Mouse (Mus musculus) ovary, adult 18-20 months (tissue): ENCODE data around the gene Ildr2.
A peak's percentile ranks its signal among the peaks of the same experiment; 100 is the strongest.

Experiments
- DNase-seq: peaks from one replicate; pipeline ENCODE4 v3.0.0; 2022; ENCODE audit warnings: low spot score, mixed read lengths

Gene Ildr2

GRCm38 (mm10) chr1:166343586-166343985, 89.6 kb downstream of the Ildr2 start:
- DNase-seq, result no peak

GRCm38 (mm10) chr1:166344300-166345077, 90.5 kb downstream of the Ildr2 start:
- DNase-seq, result no peak

- no peak for DNase-seq
Observed at GRCm38 (mm10) chr1:166345602-166346001, 91.7 kb downstream of the Ildr2 start.

- no peak for DNase-seq
Observed at GRCm38 (mm10) chr1:166346906-166347305, 93.0 kb downstream of the Ildr2 start.

GRCm38 (mm10) chr1:166349341-166349740, 95.4 kb downstream of the Ildr2 start:
- DNase-seq, result no peak

- DNase-seq, result no peak
Observed at GRCm38 (mm10) chr1:166349751-166350150, 95.8 kb downstream of the Ildr2 start.

- peak; percentile 55 for DNase-seq
Observed at GRCm38 (mm10) chr1:166360157-166360855, 106.4 kb downstream of the Ildr2 start.

GRCm38 (mm10) chr1:166360896-166361295, 107.0 kb downstream of the Ildr2 start:
- DNase-seq, result no peak

- DNase-seq, result no peak
Observed at GRCm38 (mm10) chr1:166361842-166362241, 107.9 kb downstream of the Ildr2 start.

GRCm38 (mm10) chr1:166362659-166363058, 108.7 kb downstream of the Ildr2 start:
- DNase-seq, result no peak

GRCm38 (mm10) chr1:166363122-166363521, 109.2 kb downstream of the Ildr2 start:
- no peak for DNase-seq
